Comparison of ENCODE assay signal across 23 mouse cellular contexts in the genomic region with DNA sequence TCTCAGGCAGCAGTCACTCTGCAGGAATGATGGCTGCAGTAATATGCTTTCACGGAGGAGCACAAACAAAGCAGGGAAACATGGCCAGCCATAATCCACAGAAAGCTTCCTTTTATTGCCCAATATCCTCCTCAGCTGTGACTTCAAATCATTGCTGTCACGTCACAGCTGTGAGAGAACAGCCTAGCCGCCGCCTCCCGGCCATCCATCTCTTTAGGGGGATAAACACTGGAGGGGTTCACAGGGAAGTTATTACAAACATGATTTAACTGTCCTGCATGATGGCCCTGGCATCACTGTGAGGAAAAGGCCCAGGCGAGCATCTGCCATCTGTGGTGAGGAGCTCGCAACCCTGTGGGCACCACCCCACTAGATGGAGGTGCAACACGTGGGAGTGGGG. TPM values are rescaled to one million over a fixed set of nuclear protein-coding genes. Genes with fewer than 3 reads are reported as not detected.
"Had no signal": no experiment of that assay in that cellular context is flagged by ENCODE, and none has a peak within 500 bp of the region (broad histone marks: within the 10 kb centered on the region; RNA-seq: fewer than 3 reads in every experiment).

No protein-coding gene starts in this region.

- H3K36me3 ChIP-seq: limb, embryonic 15.5 days; lung, embryonic 15.5 days; midbrain, embryonic 12.5 days had no signal

- H3K4me1 ChIP-seq: lung, embryonic 15.5 days had no signal

- H3K9me3 ChIP-seq: limb, embryonic 15.5 days; lung, embryonic 15.5 days; midbrain, embryonic 12.5 days had no signal

- H3K9ac ChIP-seq: limb, embryonic 15.5 days; liver, embryonic 14.5 days; liver, postnatal 0 days; lung, embryonic 15.5 days; midbrain, embryonic 12.5 days had no signal

- H3K27me3 ChIP-seq: lung, embryonic 15.5 days had no signal

- H3K4me2 ChIP-seq: limb, embryonic 15.5 days; liver, embryonic 11.5 days; lung, embryonic 15.5 days; midbrain, embryonic 12.5 days had no signal

- ATAC-seq: hindbrain, embryonic 16.5 days; intestine, postnatal 0 days; liver, postnatal 0 days; midbrain, embryonic 16.5 days had no signal

- H3K27ac ChIP-seq: kidney, postnatal 0 days; limb, embryonic 15.5 days; liver, embryonic 14.5 days; lung, embryonic 15.5 days; midbrain, embryonic 12.5 days had no signal

- H3K4me3 ChIP-seq: limb, embryonic 15.5 days; lung, embryonic 15.5 days; midbrain, embryonic 12.5 days; myocyte had no signal

- DNase-seq: kidney, adult 8-10 months; kidney, postnatal 36 days; left cerebral cortex, postnatal 4 days; liver, postnatal 0 days; lung, postnatal 10 days; lung, postnatal 4 days; thymus, adult 2 months; thymus, postnatal 14 days; thymus, postnatal 4 days had no signal

RNA-seq across cellular contexts. Expression of gene Gm45213, which starts 6.6 kb away (rescaled TPM):
- polyA plus RNA-seq: hindbrain, embryonic 16.5 days; intestine, postnatal 0 days; kidney, postnatal 0 days; limb, embryonic 15.5 days; liver, embryonic 11.5 days; liver, embryonic 14.5 days; liver, postnatal 0 days; lung, embryonic 15.5 days; midbrain, embryonic 12.5 days; midbrain, embryonic 16.5 days; myocyte; neural tube, embryonic 11.5 days; small intestine, adult 2 months; spleen, adult 2 months; stomach, embryonic 16.5 days; thymus, adult 2 months had no signal
